ENCODE assay signal across 15 mouse cellular contexts in genomic region chr4:4686920-4687319, GRCm38 (mm10).
"Had no signal": no experiment of that assay in that cellular context is flagged by ENCODE, and none has a peak within 500 bp of the region (broad histone marks: within the 10 kb centered on the region; RNA-seq: fewer than 3 reads in every experiment).

No protein-coding gene starts in this region.

- H3K4me1 ChIP-seq: liver, embryonic 13.5 days; neural tube, embryonic 12.5 days; neural tube, embryonic 15.5 days had no signal

- H3K9ac ChIP-seq: liver, embryonic 13.5 days; neural tube, embryonic 12.5 days; neural tube, embryonic 15.5 days had no signal

- H3K9me3 ChIP-seq: liver, embryonic 13.5 days; neural tube, embryonic 12.5 days; neural tube, embryonic 15.5 days had no signal

- H3K36me3 ChIP-seq: liver, embryonic 13.5 days; neural tube, embryonic 12.5 days; neural tube, embryonic 15.5 days had no signal

- H3K4me3 ChIP-seq: liver, embryonic 13.5 days; neural tube, embryonic 12.5 days; neural tube, embryonic 15.5 days had no signal

- DNase-seq: kidney, adult 9 months; kidney, postnatal 14 days; kidney, postnatal 4 days; liver, embryonic 13.5 days; lung, adult 2 months; lung, postnatal 14 days; lung, postnatal 4 days; midbrain, embryonic 14.5 days; right cerebral cortex, adult 18-20 months; right cerebral cortex, postnatal 14 days; right cerebral cortex, postnatal 4 days; thymus, postnatal 36 days had no signal

- H3K27ac ChIP-seq: liver, embryonic 13.5 days; neural tube, embryonic 12.5 days; neural tube, embryonic 15.5 days; stomach, postnatal 0 days had no signal
